Mouse (Mus musculus) kidney, adult 2 months (tissue): ENCODE results near the gene Id1. TPM values are rescaled to one million over a fixed set of nuclear protein-coding genes. Genes with fewer than 3 reads are reported as not detected.

Source experiments
- DNase-seq: peaks from one replicate; pipeline ENCODE4 v3.0.0; 2021
- H3K27ac ChIP-seq: fragments of 200-500 bp; 2 replicates; pipeline ENCODE4 v1.5.1; 2012; ENCODE audit warnings: low read depth, low read length, control low read depth, inconsistent platforms; ENCODE audit not compliant: insufficient read depth
- H3K27me3 ChIP-seq: fragments of 200-500 bp; replicated peaks from 2 replicates; pipeline ENCODE4 v1.6.1; 2012; ENCODE audit warnings: mild to moderate bottlenecking, moderate library complexity, low read length, inconsistent platforms; ENCODE audit not compliant: control insufficient read depth, insufficient read depth
- H3K36me3 ChIP-seq: fragments of 200-500 bp; 2 replicates; pipeline ENCODE4 v1.6.1; 2012; ENCODE audit warnings: mild to moderate bottlenecking, moderate library complexity, low read length, inconsistent platforms; ENCODE audit not compliant: control insufficient read depth, insufficient read depth
- H3K4me1 ChIP-seq: fragments of 200-500 bp; 2 replicates; pipeline ENCODE4 v1.6.1; 2011; ENCODE audit warnings: low read length; ENCODE audit not compliant: control insufficient read depth, insufficient read depth
- H3K4me3 ChIP-seq: fragments of 200-500 bp; 2 replicates; pipeline ENCODE4 v1.5.1; 2011; ENCODE audit warnings: mild to moderate bottlenecking, low read depth, low read length, control low read depth; ENCODE audit not compliant: insufficient read depth
- CTCF ChIP-seq: fragments of 200-500 bp; conservative IDR thresholded peaks from 2 replicates; pipeline ENCODE4 v1.5.1; 2011; ENCODE audit warnings: low read depth, mild to moderate bottlenecking, control low read depth, low read length, moderate library complexity, mixed read lengths; ENCODE audit not compliant: insufficient read depth, insufficient read length
- POLR2A ChIP-seq: fragments of 200-500 bp; IDR thresholded peaks from one replicate; pipeline ENCODE4 v1.6.1; 2011; ENCODE audit warnings: low read depth, low read length, control low read depth
- WGBS: fragments of 180-500 bp; shearing (Covaris S2); methylation state at CpG from one replicate; pipeline ENCODE4 v1.1.7; 2018; 5-methylcytosine and 5-hydroxymethylcytosine counted together
- polyA plus RNA-seq: library from polyadenylated mRNA; depleted of rRNA; stranded (reverse); fragments of >200 nt; gene quantifications from 2 replicates; pipeline ENCODE4 v1.2.3, GENCODE M21; 2012

The Id1 gene
- polyA plus RNA-seq, 1 experiment = 156 TPM

DNA sequence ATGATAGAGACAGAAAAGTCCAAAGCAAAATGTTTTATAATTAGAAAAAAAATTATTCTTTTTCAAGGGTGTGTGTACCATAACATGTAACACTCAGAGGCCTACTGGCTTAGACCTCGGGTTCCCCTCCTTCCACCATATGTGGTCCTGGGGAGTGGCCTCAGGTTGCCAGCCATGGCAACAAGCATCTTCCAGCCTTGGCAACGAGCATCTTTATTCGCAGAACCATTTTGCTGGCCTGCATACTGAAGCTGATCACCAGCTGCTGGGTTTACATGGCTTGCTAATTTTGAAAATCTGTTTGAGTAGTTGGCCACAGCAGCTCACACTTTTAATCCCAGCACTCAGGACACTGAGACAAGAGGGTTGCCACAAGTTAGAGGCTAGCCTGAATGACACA, 40.0 kb downstream of the Id1 start:
- peaks cover 14% of the 10 kb centered on the region for H3K4me1 ChIP-seq
- TF ChIP-seq POLR2A = no peak
- no peak overlapping the region for H3K4me3 ChIP-seq
- no peak for DNase-seq
- no peak overlapping the region for H3K27ac ChIP-seq
- WGBS = 82% methylated on average over 3 of the region's 3 CpGs
- no peaks in the 10 kb centered on the region for H3K36me3 ChIP-seq
- H3K27me3 ChIP-seq = no peaks in the 10 kb centered on the region

DNA sequence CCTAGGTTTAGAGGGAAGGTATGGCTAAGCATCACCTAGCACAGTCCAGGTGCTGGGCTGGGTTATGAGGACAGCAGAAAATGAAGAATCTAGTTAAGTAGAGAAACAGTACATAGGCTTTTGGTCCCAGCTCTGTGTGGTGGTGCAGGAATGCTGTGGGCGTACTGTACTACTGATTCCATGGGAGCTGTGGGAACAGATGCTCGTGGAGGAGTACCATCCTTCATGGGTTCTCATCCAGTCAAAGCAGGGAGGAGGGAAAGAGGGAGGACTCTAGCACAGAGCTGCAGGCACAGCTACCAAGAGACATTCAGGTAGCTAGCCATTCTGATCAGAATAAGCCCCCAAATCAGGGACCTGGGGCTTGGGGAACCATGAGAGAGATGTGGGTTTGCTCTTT, 40.4 kb downstream of the Id1 start:
- Histone ChIP-seq H3K27me3 (no peaks in the 10 kb centered on the region), H3K27ac (no peak overlapping the region), H3K36me3 (no peaks in the 10 kb centered on the region), H3K4me1 (peaks cover 14% of the 10 kb centered on the region), H3K4me3 (no peak overlapping the region)
- TF ChIP-seq POLR2A (no peak), CTCF (no peak)
- WGBS = 73% methylated on average over 2 of the region's 2 CpGs
- DNase-seq = no peak

DNA sequence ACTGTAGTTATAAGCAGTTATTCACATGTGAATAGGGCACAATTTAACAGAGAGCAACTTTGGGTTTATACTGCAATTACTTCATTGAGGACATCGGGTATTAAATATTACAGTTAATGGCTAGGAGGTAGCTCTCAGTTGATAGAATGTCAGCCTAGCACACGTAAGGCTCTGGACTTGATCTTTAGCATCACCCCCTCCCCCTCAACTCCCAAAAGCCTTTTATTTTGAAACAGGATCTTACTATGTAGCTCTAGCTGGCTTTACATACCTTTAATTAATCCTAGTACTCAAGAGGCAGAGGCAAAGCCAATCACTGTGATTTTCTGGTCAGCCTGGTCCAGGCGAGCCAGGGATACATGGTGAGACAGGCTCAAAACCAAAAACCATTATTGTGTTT, 41.0 kb downstream of the Id1 start:
- Histone ChIP-seq H3K4me3 (no peak overlapping the region), H3K27ac (no peak overlapping the region), H3K4me1 (peaks cover 13% of the 10 kb centered on the region; the same call in 1 of the 2 replicates), H3K36me3 (peaks cover 2% of the 10 kb centered on the region; the same call in 1 of the 2 replicates), H3K27me3 (no peaks in the 10 kb centered on the region)
- TF ChIP-seq CTCF (no peak), POLR2A (no peak)
- no peak for DNase-seq
- WGBS = 85% methylated on average over 3 of the region's 3 CpGs

DNA sequence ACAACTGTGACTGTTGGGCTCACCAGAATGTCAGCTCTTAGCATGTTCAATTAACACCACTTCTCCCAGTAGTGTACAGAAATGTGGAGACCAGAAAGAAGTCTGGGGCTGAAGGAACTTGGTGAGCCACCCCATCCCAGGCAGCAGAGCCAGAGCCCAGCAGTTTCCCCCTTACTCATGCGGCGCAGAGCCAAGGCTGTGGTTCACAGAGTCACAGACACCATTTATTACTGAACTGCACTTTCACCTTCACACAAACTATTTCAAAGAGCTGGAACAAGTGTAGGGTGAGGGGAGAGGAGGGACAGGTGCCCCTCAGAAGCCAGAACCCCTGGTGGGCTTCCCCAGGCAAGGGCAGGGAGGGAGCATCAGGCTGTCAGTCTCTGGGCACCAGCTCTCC, 44.4 kb downstream of the Id1 start:
- Histone ChIP-seq H3K27me3 (no peaks in the 10 kb centered on the region), H3K27ac (no peak overlapping the region), H3K4me3 (no peak overlapping the region), H3K4me1 (peaks cover 24% of the 10 kb centered on the region), H3K36me3 (peaks cover 2% of the 10 kb centered on the region; the same call in 1 of the 2 replicates)
- TF ChIP-seq POLR2A (no peak), CTCF (no peak)
- no peak for DNase-seq
- 72% methylated on average over 2 of the region's 2 CpGs for WGBS

DNA sequence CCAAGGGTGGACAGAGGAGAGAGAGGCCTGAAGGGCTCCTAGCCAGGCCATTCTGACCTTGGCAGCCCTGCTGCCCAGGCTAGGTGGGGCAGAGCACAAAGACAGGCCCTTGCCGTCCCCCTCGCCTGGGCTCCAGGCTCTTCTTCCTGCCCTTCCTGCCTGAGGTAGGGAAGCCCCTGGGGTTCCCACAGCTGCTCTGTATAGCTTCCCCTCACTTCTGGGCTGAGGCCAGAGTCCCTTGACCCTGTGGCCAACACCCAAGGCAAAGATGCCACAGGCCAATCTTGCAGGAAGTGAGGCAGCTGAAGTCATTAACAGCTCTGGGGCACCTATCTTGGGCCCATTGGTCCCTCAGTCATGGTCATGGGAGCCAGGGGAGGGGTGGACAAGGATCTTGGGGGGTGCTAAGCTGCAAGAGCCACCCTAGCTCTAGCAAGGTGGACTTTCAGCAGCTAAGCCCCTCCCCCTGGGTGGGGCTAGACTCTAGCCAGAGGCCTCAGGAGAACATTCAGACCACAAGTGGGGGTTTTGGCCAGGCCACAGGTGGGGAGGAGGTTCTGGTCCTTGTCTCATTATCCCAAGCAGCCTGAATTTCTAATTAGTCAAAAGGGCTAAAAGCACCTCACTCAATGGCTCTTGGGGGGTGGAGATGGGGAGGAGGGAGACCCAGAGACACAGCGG, 45.1 kb downstream of the Id1 start:
- peak; percentile 53 for DNase-seq
- WGBS = 41% methylated on average over 3 of the region's 3 CpGs
- TF ChIP-seq CTCF (no peak), POLR2A (no peak)
- no peak overlapping the region; the same call in 1 of the 2 replicates for H3K27ac ChIP-seq
- peaks cover 28% of the 10 kb centered on the region for H3K4me1 ChIP-seq
- H3K27me3 ChIP-seq = no peaks in the 10 kb centered on the region
- H3K36me3 ChIP-seq = peaks cover 2% of the 10 kb centered on the region; the same call in 1 of the 2 replicates
- H3K4me3 ChIP-seq = no peak overlapping the region

DNA sequence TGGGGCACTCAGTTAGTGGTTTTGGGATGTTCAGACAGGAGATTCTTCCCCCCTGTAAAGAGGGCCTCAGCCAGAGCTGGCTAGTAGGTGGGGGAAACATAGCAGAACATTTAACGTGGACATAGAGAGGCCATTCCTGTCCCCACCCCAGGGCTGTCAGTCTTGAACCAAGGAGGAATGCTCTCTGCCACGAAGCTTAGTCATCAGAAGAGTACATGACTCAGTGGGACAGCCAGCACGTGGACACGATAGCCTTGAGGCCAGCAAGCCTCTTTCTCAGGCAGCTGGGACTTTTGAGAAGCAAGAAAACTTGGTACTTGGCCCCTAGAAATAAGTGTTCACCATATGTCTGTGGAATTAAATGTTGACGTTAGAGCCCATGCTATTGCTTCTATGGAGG, 46.6 kb downstream of the Id1 start:
- Histone ChIP-seq H3K27ac (no peak overlapping the region), H3K36me3 (peaks cover 2% of the 10 kb centered on the region; the same call in 1 of the 2 replicates), H3K4me3 (no peak overlapping the region), H3K27me3 (no peaks in the 10 kb centered on the region), H3K4me1 (peaks cover 39% of the 10 kb centered on the region)
- TF ChIP-seq CTCF (no peak), POLR2A (no peak)
- no peak for DNase-seq
- WGBS = 81% methylated on average over 5 of the region's 5 CpGs

DNA sequence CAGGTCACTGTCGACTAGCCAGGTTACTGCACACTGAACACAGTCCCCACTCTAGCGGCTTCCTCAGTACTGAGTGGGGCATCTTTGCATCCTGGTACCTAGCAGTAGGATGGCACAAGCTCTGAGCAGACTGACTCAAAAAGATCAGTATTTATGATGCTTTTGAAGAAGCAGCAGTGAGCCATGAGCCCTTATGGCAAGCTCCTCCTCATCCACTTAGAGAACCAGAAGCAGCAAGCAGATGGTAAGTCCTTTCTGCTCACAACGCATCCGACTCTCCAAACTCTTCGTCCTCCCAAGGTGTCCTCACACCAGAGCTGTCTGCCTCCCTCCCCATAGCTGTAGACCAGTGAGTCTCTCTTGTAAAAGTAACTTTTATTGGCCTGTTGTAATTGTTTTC, 47.2 kb downstream of the Id1 start:
- DNase-seq = no peak
- H3K4me3 ChIP-seq = no peak overlapping the region
- no peak for TF ChIP-seq POLR2A
- no peak for TF ChIP-seq CTCF
- H3K4me1 ChIP-seq = peaks cover 43% of the 10 kb centered on the region
- H3K27me3 ChIP-seq = no peaks in the 10 kb centered on the region
- no peak overlapping the region for H3K27ac ChIP-seq
- H3K36me3 ChIP-seq = peaks cover 2% of the 10 kb centered on the region; the same call in 1 of the 2 replicates
- 93% methylated on average over 5 of the region's 5 CpGs for WGBS

DNA sequence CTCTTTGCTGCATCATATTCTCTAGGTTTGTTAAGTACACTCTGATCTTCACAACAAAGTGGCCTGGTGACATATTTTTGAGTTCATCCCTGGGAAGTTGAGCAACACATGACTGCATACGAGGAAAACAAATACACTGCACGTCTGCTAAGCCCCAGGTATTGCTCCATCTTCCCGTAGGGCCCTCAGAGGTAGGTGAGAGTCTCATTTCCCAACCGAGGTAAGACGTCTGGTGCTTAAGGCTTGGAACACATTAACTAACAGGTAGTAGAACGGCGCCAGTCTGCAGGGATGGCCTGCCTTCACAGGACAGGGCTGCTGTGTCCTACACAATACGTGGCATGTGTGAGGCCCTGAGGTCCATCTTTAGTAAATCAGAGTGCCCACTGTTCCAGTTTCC, 48.6 kb downstream of the Id1 start:
- Histone ChIP-seq H3K27ac (peak overlapping the region; percentile 97), H3K4me1 (peaks cover 53% of the 10 kb centered on the region)
- WGBS = 62% methylated on average over 8 of the region's 8 CpGs

More for the DNA sequence above, 48.6 kb downstream of the Id1 start:
- Histone ChIP-seq H3K27me3 (no peaks in the 10 kb centered on the region), H3K36me3 (peaks cover 2% of the 10 kb centered on the region; the same call in 1 of the 2 replicates), H3K4me3 (no peak overlapping the region)
- no peak for TF ChIP-seq CTCF
- TF ChIP-seq POLR2A = no peak
- peak; percentile 36 for DNase-seq
